Mouse (Mus musculus): ENCODE measurements around the gene B4galnt1.
"Not testable (repeated sequence)": the region's sequence is repeated elsewhere in the genome, so short reads cannot be mapped to it uniquely, and the experiment has no call there.

The B4galnt1 gene

DNA sequence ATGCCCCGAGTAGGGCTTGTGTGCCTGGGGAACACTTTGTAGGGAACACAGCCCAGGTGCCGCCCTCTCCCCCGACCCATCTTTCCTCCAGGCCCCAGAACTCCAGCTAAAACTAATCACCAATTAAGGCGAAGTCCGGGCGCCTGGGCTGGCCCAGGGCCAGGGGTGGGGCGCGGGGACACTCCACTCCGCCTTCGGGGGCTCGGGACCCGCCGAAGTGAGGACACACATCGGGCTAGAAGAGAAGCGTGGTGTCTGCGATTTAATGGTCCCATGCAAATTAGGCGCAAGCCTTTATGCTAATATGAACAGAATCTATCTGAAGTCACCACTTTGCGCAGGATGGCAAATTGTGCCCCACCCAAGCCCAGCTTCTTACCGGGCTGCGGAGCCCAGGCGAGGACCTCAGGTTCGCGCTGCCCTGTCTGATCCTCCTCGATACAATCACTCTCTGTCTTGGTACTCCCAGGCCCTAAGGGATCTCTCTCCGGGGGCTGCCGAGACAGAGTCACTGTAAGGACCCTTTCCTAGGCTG, 24.2 kb downstream of the B4galnt1 start:
- DNase-seq (ENCODE audit: low spot score): no peak

GRCm38 (mm10) chr10:127189651-127190381, 24.8 kb downstream of the B4galnt1 start, which contains the start of gene Arhgef25:
Gene Arhgef25 (minus strand): TSS chr10:127190083.
- peak; percentile 39 for DNase-seq (ENCODE audit: low spot score)

DNA sequence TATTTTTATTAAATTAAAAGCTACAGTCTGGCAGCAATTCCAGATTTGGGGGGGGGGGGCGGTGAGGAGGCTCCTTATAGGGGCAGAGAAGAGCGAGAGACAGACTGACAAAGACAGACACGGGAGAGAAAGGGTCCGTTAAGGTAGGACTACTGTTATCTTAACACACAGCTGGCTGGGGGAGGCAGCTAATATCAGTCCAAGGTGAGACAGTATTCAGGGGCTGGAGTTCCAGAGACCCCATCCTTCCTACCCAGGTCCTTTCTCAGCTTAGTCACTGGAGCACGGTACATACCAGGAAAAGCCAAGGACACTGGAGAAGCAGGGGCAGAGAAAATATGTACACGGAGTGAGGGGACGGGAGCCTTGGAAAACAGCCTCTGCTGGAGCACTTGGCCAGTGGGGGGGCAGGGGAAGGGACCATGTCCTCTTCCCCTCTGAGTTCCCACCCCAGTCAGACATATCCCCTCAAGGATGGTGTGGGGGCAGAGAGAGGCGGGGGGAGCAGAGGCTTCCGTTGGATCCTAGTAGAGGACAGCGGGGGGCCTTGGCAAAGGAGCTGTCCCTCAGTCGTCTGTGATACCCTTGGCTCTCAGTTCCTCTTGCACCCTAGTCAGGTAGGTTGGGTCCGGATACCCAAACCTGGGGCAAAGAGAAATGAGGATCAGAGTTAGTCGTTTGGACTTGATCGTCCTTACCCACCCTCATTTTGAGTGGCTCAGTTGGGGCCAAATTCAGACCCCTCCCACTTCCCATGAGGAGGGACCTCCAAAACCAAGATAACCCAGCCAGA, 25.6 kb downstream of the B4galnt1 start:
- no peak for DNase-seq (ENCODE audit: low spot score)

DNA sequence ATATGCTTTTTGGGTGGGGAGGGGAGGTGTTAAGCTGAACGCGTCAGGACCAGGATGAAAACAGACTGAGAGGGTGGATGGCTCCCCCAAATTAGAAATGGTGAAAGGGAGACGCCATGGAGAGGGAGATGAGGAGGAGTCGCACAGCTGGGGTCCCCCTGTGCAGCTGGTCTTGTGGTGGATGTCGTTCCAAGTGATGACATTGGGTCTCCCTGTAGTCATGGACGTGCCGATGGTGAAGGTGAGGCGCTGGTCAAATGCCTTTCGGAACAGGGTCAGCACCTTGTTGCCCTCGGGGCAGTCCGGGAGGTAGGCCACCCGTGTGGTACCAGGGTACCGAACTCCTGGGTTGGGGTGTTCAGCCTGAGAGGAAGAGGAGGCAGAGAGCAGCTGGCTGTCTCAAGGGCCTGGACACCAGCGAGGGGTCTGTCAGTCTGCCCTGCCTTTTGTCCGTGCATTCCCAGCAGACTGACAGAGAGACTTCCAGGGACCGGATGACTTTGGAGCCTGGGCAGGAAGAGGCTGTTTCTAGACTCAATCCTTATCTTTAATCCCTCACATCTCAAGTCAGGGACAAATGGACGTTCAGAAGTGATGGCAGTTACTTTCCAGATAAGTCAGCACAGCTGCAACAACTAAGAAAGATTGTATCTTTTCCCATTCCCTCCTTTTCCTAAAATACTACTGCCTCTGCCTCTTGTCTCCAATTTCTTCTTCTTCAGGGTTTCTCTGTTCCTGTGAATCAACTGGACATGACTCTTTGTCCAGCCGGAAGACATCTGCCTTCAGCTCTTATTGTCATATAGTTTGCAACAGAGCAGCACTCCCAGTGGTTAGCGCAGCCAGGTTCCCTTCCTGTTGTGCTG, 26.4 kb downstream of the B4galnt1 start:
- DNase-seq (ENCODE audit: low spot score): no peak

GRCm38 (mm10) chr10:127192057-127192328, 27.0 kb downstream of the B4galnt1 start:
- not testable (repeated sequence) for DNase-seq (ENCODE audit: low spot score)

- DNase-seq (ENCODE audit: low spot score): no peak
Measured at GRCm38 (mm10) chr10:127193011-127193410, 28.0 kb downstream of the B4galnt1 start.

DNA sequence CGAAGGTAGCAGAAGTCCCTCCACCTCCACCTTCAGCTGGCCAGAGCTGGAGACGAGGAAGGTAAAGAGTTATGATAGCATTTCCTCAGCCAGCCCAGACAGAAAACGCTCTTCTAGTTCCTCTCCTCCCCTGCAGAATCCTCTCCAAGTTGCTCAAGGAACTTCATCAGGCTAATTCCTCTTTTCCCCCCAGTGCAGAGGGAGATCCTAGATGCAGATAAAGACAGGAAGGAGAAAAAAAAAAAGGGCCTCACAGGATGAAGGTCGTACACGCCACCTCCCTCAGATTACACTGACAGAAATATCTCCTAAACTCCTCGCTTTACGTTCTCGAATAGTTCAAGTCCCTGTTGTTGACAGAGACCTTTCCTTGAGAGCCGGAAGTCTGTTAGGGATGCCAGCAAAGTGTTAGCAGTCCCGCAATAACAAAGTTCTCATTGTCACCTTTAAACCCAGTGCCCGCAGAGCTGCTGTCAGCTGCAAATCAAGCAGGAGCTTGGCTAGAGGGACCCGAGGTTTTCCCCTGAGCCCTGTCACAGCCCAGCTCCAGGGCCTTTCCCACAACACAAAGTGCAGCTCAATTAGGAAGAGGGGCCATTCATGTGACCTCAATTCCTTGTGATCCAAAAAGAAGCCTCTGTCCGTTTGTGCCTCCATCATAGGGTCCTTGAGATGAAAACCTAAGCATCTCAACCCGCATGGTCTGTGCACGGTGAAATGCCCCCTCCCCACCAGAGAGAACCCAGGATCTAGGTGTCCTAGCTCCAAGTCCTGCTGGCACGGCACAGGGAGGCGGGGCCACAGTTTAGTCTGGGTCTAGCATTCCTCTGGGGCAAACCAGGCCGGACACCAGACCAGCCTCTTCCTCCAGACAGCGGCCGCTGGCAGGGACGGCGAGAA, 29.7 kb downstream of the B4galnt1 start:
- peak; percentile 69 for DNase-seq (ENCODE audit: low spot score)

GRCm38 (mm10) chr10:127195328-127196129, 30.5 kb downstream of the B4galnt1 start, which contains the start of gene Dtx3:
Gene Dtx3 (minus strand): TSS chr10:127195728.
- DNase-seq (ENCODE audit: low spot score): no peak

DNA sequence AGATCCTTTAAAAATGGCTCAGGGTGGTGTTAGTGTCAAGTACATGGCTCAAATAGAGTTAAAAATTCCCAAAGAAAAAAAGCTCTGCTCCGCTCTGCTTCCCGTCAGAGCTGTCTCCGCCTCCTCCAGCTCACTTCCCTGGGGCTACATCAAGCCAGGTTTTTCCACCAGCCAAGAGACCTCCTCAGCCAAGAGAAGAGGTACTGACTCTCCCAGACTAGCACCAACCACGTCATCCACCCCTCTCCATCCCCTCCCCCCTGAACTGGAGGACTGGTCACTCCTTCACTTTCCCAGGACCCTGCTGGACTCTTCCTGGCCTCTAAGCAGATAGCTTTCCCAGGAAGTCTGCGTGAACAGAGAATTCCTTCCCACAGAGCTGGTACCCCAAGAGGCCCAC, 31.4 kb downstream of the B4galnt1 start:
- peak; percentile 80 for DNase-seq (ENCODE audit: low spot score)

GRCm38 (mm10) chr10:127197104-127197503, 32.1 kb downstream of the B4galnt1 start:
- DNase-seq (ENCODE audit: low spot score): no peak

DNA sequence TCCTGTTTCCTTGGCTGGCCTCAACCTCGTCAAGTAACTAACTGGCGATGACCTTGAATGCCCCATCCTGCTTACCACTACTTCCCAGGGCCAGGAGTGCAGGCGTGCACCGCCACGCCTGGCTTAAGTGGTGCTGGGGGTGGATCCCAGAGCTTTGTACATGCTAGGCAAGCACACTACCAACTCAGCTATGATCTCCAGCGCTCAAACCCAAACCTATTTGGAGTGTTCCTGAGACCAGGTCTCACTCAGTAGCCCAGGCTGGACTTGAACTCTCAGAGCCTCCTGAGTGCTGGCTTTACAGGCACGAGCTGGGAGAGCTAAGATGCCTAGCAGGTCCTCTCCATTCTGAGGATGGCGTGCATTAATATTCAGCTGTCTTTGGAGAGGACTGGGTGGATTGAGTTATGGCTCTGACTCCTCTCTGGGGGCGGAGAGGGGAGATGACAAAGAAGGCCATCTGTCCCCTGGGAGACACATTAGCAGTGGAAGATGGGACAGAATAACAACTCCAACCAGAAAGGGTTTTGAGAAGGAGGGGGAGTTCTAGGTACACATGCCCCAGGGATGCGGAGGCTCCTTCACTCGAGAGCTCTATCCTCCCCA, 32.6 kb downstream of the B4galnt1 start:
- DNase-seq (ENCODE audit: low spot score): no peak

DNA sequence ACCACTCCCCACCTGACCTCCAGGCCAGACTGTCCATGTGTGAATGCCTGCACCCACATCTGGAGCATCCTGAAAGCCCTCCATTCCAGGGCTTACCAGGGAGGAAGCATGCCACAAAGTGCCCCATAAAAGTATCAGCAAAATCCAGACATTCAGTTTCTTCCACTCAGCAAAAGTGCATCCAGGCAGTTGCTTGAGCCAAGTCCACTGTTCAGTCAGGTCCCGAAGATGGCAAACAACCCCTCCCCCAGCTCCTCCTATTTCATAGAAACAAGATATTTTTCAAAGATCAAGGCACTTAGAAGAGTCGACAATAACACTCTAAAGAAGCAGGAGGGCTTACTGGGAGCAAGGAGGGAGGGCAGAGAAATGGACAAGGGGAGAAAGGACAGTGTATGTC, 33.5 kb downstream of the B4galnt1 start:
- DNase-seq (ENCODE audit: low spot score): no peak

- no peak for DNase-seq (ENCODE audit: low spot score)
Measured at GRCm38 (mm10) chr10:127199068-127199467, 34.0 kb downstream of the B4galnt1 start.

DNA sequence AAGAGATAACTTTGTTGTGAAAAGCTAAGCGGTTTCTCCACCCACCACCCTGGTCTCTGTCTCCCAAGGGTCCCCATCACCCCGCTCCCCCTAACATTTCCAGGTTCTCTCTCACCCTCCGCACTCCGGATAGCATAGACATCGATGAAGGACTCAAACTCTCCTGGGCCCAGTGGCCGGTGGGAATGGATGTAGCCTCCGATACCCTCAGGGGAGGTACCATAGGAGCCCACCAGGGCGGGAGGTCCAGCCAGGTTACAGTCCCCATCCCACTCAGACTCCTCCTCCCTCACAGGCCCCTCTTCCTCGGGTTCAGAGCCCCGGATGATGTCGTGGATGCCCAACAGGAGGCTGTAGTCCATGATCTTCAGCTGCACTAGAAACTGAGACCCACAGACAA, 34.4 kb downstream of the B4galnt1 start:
- no peak for DNase-seq (ENCODE audit: low spot score)

GRCm38 (mm10) chr10:127200279-127200678, 35.3 kb downstream of the B4galnt1 start:
- no peak for DNase-seq (ENCODE audit: low spot score)

GRCm38 (mm10) chr10:127203106-127203505, 38.1 kb downstream of the B4galnt1 start:
- no peak for DNase-seq (ENCODE audit: low spot score)

GRCm38 (mm10) chr10:127204589-127204988, 39.6 kb downstream of the B4galnt1 start:
- DNase-seq (ENCODE audit: low spot score): peak; percentile 47

DNA sequence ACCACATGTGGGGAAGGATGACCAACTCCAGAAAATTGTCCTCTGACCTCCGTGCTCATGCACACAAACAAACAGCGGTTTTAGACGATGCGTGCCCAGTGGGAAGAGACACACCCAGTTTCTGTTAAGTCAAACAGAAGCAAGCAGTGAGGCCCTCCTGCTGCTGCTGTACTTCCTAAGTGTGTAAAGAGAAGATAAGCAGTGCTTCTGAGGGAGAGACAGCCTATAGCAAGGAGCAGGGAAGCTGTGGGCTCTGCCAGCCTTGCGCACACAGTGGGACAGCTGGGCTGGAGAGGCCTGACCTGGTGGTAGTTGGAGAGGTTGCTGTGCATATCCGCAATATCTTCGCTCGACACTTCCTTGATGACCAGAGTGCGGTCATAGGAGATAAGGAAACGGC, 40.3 kb downstream of the B4galnt1 start:
- DNase-seq (ENCODE audit: low spot score): no peak

DNA sequence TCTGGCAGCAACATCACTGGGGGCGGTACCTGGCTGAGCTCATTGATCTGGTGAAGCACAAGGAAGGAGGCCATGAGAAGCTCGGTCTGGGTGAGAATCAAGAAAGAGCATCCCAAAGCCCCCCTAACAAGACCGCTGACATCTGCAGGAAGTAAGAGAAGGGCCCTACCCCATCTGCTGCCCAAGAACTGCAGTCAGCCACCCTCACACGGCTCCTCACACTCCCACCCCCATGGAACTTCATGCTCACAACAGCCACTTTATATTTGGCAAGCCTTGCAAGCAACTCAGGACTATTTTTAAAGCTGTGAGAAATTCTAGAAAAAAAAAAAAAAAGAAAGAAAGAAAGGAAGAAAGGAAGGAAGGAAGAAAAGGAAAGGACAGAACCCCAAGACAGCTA, 43.9 kb downstream of the B4galnt1 start:
- no peak for DNase-seq (ENCODE audit: low spot score)

Measured in lung, postnatal 25 days (tissue).